Mouse (Mus musculus) forebrain, embryonic 11.5 days (tissue): ENCODE data around the gene Gsg1. TPM values are rescaled to one million over a fixed set of nuclear protein-coding genes. Genes with fewer than 3 reads are reported as not detected.
A peak's percentile ranks its signal among the peaks of the same experiment; 100 is the strongest.

Experiments used
- ATAC-seq: fragments of 200-750 bp; cut with Nextera tagmentation; replicated peaks from 2 replicates; pipeline ENCODE4 v1.8.0; 2017; ENCODE audit warnings: moderate TSS enrichment; ENCODE audit not compliant: low FRiP score
- DNase-seq: peaks from one replicate; pipeline ENCODE4 v3.0.0-alpha.2; 2017; ENCODE audit warnings: low spot score
- H3K27ac ChIP-seq: fragments of 300-500 bp; sonication (generic); 2 replicates; pipeline ENCODE4 v1.5.1; 2014; ENCODE audit warnings: low read depth, low read length
- H3K27me3 ChIP-seq: fragments of 300-500 bp; sonication (generic); 2 replicates; pipeline ENCODE4 v1.6.1; 2014; ENCODE audit warnings: mild to moderate bottlenecking, low read length, mixed read lengths; ENCODE audit not compliant: control insufficient read depth, insufficient read depth
- H3K36me3 ChIP-seq: fragments of 300-500 bp; sonication (generic); 2 replicates; pipeline ENCODE4 v1.6.1; 2014; ENCODE audit warnings: mild to moderate bottlenecking, low read length, moderate library complexity, mixed read lengths; ENCODE audit not compliant: control insufficient read depth, insufficient read depth
- H3K4me1 ChIP-seq: fragments of 300-500 bp; sonication (generic); replicated peaks from 2 replicates; pipeline ENCODE4 v1.6.1; 2014; ENCODE audit warnings: low read length, mixed read lengths; ENCODE audit not compliant: control insufficient read depth, insufficient read depth
- H3K4me2 ChIP-seq: fragments of 300-500 bp; sonication (generic); 2 replicates; pipeline ENCODE4 v1.6.1; 2014; ENCODE audit warnings: low read depth, mild to moderate bottlenecking, low read length, moderate library complexity, mixed read lengths; ENCODE audit not compliant: severe bottlenecking
- H3K4me3 ChIP-seq: fragments of 300-500 bp; sonication (generic); 2 replicates; pipeline ENCODE4 v1.5.1; 2014; ENCODE audit warnings: low read depth, low read length
- H3K9ac ChIP-seq: fragments of 300-500 bp; sonication (generic); 2 replicates; pipeline ENCODE4 v1.6.1; 2014; ENCODE audit warnings: low read length
- H3K9me3 ChIP-seq: fragments of 300-500 bp; sonication (generic); 2 replicates; pipeline ENCODE4 v1.6.1; 2016; ENCODE audit warnings: low read length, mixed read lengths; ENCODE audit not compliant: control insufficient read depth
- WGBS: fragments of 180-500 bp; shearing (Covaris S2); extraction: QIAGEN DNeasy Blood & Tissue Kit; methylation state at CpG from one replicate; pipeline ENCODE4 v1.1.7; 2014; 5-methylcytosine and 5-hydroxymethylcytosine counted together
- polyA plus RNA-seq: library from polyadenylated mRNA; unstranded; fragments of >200 nt; fragmentation: Nextera tagmentation; extraction: Ambion mirVana; gene quantifications from 2 replicates; pipeline ENCODE4 v1.2.1, GENCODE M21; 2014

Gene Gsg1
- polyA plus RNA-seq, 1 experiment from 2014 or later: 0.99 TPM

DNA sequence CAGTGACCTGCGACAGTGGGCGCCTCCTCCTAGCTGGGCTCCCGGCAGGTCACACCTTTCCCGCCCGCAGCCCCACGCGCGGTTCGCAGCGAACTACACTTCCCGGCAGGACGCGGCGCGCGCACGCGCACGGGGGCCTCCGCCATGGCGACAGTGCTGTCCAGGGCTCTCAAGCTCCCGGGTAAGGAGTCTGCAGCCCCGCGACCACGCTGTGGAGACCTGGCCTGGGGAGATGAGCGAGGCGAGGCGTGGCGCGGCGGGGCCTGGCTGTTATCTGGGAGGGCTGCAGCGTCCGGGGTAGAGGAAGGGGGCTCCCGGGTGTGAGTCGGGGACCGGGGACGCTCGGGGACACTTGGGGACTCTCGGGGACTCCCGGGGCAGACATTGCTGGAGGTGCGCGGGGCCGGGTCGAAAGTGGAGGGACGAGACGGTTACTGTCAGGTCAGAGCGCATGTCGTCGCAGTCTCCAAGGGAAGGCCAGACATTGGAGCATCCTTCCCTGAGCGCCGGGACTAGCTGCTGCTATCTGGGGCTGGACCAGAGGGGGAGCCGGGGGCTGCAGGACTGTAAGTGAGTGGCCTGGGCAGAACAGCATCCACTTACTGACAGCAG lies 56.1 kb downstream of the Gsg1 start, which contains the start of the genes Fam234b and Hebp1:
Fam234b (plus strand) TSS at position 57 of the 612 bp plus-strand sequence.
Hebp1 (minus strand) TSS at position 102 of the 612 bp plus-strand sequence.
- peak; percentile 92 for ATAC-seq
- Histone ChIP-seq H3K4me2 (peak within 1 kb of the TSS; percentile 89), H3K4me3 (peak within 1 kb of the TSS; percentile 84), H3K27ac (0 out of 2 replicates have a peak within 1 kb of the TSS, but pooled peaks have one; percentile 21), H3K9ac (peak within 1 kb of the TSS; percentile 89), H3K36me3 (no peaks in the 10 kb centered on the region), H3K27me3 (no peaks in the 10 kb centered on the region), H3K9me3 (no peaks in the 10 kb centered on the region), H3K4me1 (no peaks in the 10 kb centered on the region; the same call in 1 of the 2 replicates)
- WGBS: under 1% methylated on average over 52 of the region's 52 CpGs
- peak; percentile 91 for DNase-seq

DNA sequence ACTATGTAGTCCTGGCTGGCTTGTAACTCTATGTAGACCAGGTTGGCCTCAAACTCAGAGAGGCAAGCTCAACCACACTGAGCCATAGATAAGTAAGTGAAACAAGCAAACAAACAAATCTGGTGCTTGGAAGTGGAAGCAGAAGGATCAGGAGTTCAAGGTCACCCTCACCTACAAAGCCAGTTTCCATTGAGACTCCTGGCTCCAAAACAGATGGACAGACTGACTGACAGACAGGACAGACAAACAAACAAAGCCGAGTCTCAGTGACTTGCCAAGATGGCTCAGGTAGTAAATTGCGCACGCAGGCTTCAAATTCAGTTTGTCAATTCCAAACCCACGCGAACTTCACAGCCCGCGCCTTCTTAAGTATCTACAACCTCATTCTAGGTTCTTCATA lies 56.7 kb downstream of the Gsg1 start:
- WGBS: 17% methylated on average over 7 of the region's 7 CpGs
- H3K4me1 ChIP-seq: no peaks in the 10 kb centered on the region; the same call in 1 of the 2 replicates
- H3K27me3 ChIP-seq: no peaks in the 10 kb centered on the region
- peak overlapping the region; percentile 89 for H3K9ac ChIP-seq
- H3K9me3 ChIP-seq: no peaks in the 10 kb centered on the region
- peak overlapping the region; percentile 84 for H3K4me3 ChIP-seq
- H3K4me2 ChIP-seq: peak overlapping the region; percentile 89
- no peak for DNase-seq
- no peaks in the 10 kb centered on the region for H3K36me3 ChIP-seq
- ATAC-seq: no peak; the same call in 1 of the 2 replicates
- H3K27ac ChIP-seq: no peak overlapping the region

DNA sequence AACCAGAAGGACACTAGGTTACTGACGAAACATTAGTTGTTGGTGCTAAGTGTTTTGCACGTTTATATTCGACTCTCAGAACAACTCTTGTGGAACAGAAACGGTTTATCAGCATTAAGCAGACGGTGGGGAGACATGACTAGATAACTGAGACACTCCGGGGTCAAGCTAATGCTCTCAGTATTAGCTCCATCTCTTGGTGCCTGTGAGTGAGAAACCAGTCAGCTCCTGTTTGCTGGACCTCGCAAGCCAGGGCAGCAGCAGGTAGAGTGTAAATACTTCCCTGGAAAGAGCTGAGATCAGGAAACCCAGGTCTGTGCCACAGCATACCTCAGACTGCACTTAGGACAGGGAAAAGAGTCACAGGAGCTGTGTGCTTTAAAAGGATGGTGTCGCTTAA lies 57.4 kb downstream of the Gsg1 start:
- no peak overlapping the region for H3K27ac ChIP-seq
- ATAC-seq (no peak), DNase-seq (no peak)
- no peaks in the 10 kb centered on the region for H3K9me3 ChIP-seq
- no peak overlapping the region for H3K4me2 ChIP-seq
- H3K4me3 ChIP-seq: no peak overlapping the region
- no peaks in the 10 kb centered on the region for H3K36me3 ChIP-seq
- H3K27me3 ChIP-seq: no peaks in the 10 kb centered on the region
- no peaks in the 10 kb centered on the region; the same call in 1 of the 2 replicates for H3K4me1 ChIP-seq
- WGBS: 82% methylated on average over 8 of the region's 8 CpGs
- H3K9ac ChIP-seq: no peak overlapping the region

DNA sequence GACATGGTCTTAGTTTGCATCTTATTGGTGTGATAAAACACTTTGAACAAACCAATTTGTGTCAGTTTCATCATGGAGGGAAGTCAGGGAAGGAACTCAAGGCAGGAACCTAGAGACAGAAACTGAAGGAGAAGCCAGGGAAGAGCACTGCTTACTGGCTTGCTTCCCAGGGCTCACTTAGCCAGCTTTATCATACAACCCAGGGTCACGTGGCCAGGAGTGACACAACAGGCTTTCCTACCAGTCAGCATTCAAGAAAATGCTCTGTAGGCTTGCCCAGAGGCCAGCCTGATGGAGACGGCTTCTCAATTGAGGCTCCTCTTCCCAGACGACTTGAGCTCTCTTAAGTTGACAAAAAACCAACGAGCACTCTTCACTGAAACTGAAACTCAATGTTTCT lies 59.2 kb downstream of the Gsg1 start:
- WGBS: 85% methylated on average over 4 of the region's 4 CpGs
- no peak overlapping the region for H3K9ac ChIP-seq
- no peak overlapping the region for H3K4me3 ChIP-seq
- H3K4me2 ChIP-seq: no peak overlapping the region
- no peaks in the 10 kb centered on the region for H3K27me3 ChIP-seq
- DNase-seq (no peak), ATAC-seq (no peak)
- no peaks in the 10 kb centered on the region for H3K36me3 ChIP-seq
- no peaks in the 10 kb centered on the region for H3K9me3 ChIP-seq
- no peaks in the 10 kb centered on the region; the same call in 1 of the 2 replicates for H3K4me1 ChIP-seq
- no peak overlapping the region for H3K27ac ChIP-seq

DNA sequence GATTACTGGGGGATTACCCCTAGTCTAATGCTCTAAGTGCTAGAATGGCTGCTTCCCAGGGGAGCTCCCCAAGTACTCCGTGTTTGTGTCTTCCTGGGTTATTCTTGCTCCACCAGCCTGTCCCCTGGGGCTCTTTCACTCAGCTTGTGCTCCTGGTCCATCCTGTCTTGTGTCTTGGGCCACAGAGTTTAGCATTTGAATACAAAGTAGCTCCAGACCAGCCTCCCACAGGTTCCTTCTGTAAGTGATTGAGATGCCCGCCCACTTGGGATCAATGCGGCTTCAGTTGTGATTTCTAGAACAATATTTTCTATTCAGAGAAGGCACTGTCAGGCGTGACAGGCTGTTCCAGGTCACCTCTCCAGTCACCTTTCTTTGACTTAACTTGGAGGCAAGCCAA lies 60.4 kb downstream of the Gsg1 start:
- no peak for DNase-seq
- Histone ChIP-seq H3K36me3 (no peaks in the 10 kb centered on the region), H3K4me3 (no peak overlapping the region), H3K9ac (no peak overlapping the region), H3K4me1 (no peaks in the 10 kb centered on the region; the same call in 1 of the 2 replicates), H3K27me3 (no peaks in the 10 kb centered on the region), H3K4me2 (no peak overlapping the region), H3K27ac (no peak overlapping the region), H3K9me3 (no peaks in the 10 kb centered on the region)
- no peak for ATAC-seq
- 39% methylated on average over 4 of the region's 4 CpGs for WGBS

DNA sequence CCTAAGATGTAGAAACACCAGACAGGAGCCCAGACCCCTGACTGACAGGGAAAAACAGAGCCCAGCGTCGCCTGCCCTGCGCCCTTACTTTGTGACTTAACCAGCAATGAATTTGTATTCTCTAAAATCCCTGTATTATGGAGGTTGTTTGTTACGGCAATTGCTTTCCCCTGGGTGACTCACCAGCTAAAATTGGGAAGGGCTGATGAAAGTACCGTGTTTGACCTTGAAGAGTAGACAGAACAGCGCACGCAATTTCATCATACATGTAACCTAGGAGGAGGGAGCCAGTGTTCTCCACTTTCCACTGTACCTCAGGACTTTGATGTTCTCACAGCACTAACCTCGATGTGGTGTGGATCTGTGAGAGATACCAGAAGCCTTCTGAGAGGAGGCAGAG lies 61.2 kb downstream of the Gsg1 start:
- H3K4me3 ChIP-seq: no peak overlapping the region
- H3K9ac ChIP-seq: no peak overlapping the region
- H3K36me3 ChIP-seq: no peaks in the 10 kb centered on the region
- no peaks in the 10 kb centered on the region; the same call in 1 of the 2 replicates for H3K4me1 ChIP-seq
- DNase-seq: no peak
- H3K9me3 ChIP-seq: no peaks in the 10 kb centered on the region
- H3K4me2 ChIP-seq: no peak overlapping the region
- no peaks in the 10 kb centered on the region for H3K27me3 ChIP-seq
- no peak overlapping the region for H3K27ac ChIP-seq
- no peak for ATAC-seq
- WGBS: 78% methylated on average over 8 of the region's 8 CpGs

DNA sequence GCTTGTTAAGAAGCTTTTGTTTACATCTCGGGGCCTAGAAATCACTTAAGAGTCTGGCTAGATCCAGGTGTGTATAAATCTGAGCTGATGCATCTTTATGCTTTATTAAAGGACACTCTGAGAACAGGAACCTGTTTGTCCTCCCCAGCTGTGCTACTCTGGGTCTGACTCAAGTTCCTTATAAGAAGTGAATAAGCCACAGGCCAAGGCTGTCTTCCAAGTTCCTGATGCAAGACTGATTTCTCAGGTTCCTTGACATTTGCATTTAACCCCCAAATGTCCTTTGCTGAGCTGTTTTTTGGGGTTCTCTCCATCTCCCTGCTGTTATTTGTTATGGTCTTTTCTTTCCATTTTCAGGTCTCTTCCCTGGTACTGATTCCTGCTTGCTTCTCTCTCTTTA lies 62.2 kb downstream of the Gsg1 start:
- no peak overlapping the region for H3K9ac ChIP-seq

DNA sequence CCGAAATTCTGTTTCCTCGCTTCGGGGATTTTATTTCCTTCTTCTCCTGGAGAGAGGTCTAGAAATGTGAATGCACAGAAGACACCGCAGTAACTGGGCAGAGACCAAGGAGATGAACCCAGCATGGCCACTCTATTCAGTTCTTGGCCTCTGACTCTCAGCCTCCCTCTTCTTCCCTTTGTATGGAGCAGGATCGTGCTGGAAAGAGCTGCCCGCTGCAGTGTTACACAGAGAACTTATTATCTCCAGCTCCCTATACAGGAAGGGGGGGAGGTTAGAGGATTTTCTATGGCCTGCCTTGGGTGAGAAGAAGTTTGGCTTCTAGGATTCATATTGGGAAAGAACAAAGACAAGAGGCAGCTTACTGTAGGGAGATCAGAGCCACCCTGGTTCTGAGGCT lies 64.0 kb downstream of the Gsg1 start:
- H3K9me3 ChIP-seq: no peaks in the 10 kb centered on the region
- no peak for DNase-seq
- no peak for ATAC-seq
- whole genome bisulfite sequencing: 55% methylated on average over 6 of the region's 6 CpGs
- H3K4me1 ChIP-seq: no peaks in the 10 kb centered on the region; the same call in 1 of the 2 replicates
- H3K4me3 ChIP-seq: no peak overlapping the region
- no peak overlapping the region for H3K27ac ChIP-seq
- no peak overlapping the region for H3K9ac ChIP-seq
- H3K4me2 ChIP-seq: no peak overlapping the region
- no peaks in the 10 kb centered on the region for H3K36me3 ChIP-seq
- no peaks in the 10 kb centered on the region for H3K27me3 ChIP-seq

More for the DNA sequence above, 62.2 kb downstream of the Gsg1 start:
- no peaks in the 10 kb centered on the region; the same call in 1 of the 2 replicates for H3K4me1 ChIP-seq
- no peak overlapping the region for H3K4me2 ChIP-seq
- no peak overlapping the region for H3K4me3 ChIP-seq
- H3K27ac ChIP-seq: no peak overlapping the region
- DNase-seq: no peak
- no peaks in the 10 kb centered on the region for H3K36me3 ChIP-seq
- no peaks in the 10 kb centered on the region for H3K9me3 ChIP-seq
- H3K27me3 ChIP-seq: no peaks in the 10 kb centered on the region
- no peak for ATAC-seq
- 79% methylated on average over 1 of the region's 1 CpGs for WGBS

DNA sequence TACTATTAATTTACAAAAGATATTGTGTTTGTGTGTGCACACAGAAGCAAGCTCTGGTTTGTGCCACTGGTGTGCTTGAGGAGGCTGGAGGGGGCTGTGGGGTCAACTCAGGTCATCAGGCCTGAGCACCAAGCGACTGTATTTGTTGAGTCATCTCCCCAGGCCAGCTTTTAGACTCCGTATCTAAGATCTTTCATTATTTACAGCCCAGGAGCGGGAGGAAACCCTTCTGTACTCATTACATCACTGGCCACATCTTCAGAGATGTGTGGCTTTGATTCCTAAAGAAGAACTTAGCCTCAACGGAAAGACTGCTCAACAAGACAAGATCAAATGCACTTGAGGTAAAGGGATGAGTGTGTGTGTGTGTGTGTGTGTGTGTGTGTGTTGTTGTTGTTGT lies 65.5 kb downstream of the Gsg1 start:
- H3K4me3 ChIP-seq: no peak overlapping the region
- 83% methylated on average over 4 of the region's 4 CpGs for WGBS
- no peak overlapping the region for H3K9ac ChIP-seq
- H3K36me3 ChIP-seq: no peaks in the 10 kb centered on the region
- ATAC-seq (no peak), DNase-seq (no peak)
- H3K27ac ChIP-seq: no peak overlapping the region
- no peaks in the 10 kb centered on the region for H3K9me3 ChIP-seq
- H3K27me3 ChIP-seq: no peaks in the 10 kb centered on the region
- H3K4me1 ChIP-seq: no peaks in the 10 kb centered on the region; the same call in 1 of the 2 replicates
- H3K4me2 ChIP-seq: no peak overlapping the region
